Mouse (Mus musculus) G1E (cell line): ENCODE results near the gene Socs4. TPM values are rescaled to one million over a fixed set of nuclear protein-coding genes. Genes with fewer than 3 reads are reported as not detected.

Source experiments
- ATAC-seq: 2 replicates; pipeline ENCODE4 v1.8.0; 2016; ENCODE audit warnings: mild to moderate bottlenecking; ENCODE audit not compliant: insufficient number of reproducible peaks, poor library complexity, low FRiP score, severe bottlenecking; ENCODE audit errors: extremely low read depth
- DNase-seq: peaks from one replicate; pipeline ENCODE4 v3.0.0; 2012; ENCODE audit warnings: low spot score
- H3K27me3 ChIP-seq: 2 replicates; pipeline ENCODE4 v1.6.1; 2012; ENCODE audit warnings: mild to moderate bottlenecking, low read length, inconsistent platforms; ENCODE audit not compliant: insufficient read depth
- H3K36me3 ChIP-seq: replicated peaks from 2 replicates; pipeline ENCODE3; 2012; ENCODE audit warnings: mild to moderate bottlenecking, inconsistent platforms
- H3K4me1 ChIP-seq: 2 replicates; pipeline ENCODE4 v1.6.1; 2012; ENCODE audit warnings: low read depth, low read length, inconsistent platforms, mixed read lengths; ENCODE audit not compliant: insufficient read depth
- H3K4me3 ChIP-seq: 2 replicates; pipeline ENCODE4 v1.5.1; 2012; ENCODE audit warnings: low read depth, mild to moderate bottlenecking, inconsistent platforms, low read length, moderate library complexity, mixed read lengths
- H3K9me3 ChIP-seq: replicated peaks from 2 replicates; pipeline ENCODE4 v1.6.1; 2012; ENCODE audit warnings: inconsistent platforms
- CTCF ChIP-seq: IDR thresholded peaks from 2 replicates; pipeline ENCODE4 v1.5.1; 2012; ENCODE audit warnings: low read depth, low read length, inconsistent platforms, mixed read lengths
- GATA1 ChIP-seq: IDR thresholded peaks from 2 replicates; pipeline ENCODE4 v1.6.1; 2012; ENCODE audit warnings: borderline replicate concordance, low read length, inconsistent platforms, mixed read lengths
- GATA2 ChIP-seq: IDR thresholded peaks from 2 replicates; pipeline ENCODE4 v1.6.1; 2012; ENCODE audit warnings: low read depth, low read length, inconsistent platforms, borderline replicate concordance
- POLR2AphosphoS5 ChIP-seq: IDR thresholded peaks from 2 replicates; pipeline ENCODE4 v1.6.1; 2012; ENCODE audit warnings: low read depth, low read length, inconsistent platforms; ENCODE audit not compliant: insufficient replicate concordance
- TAL1 ChIP-seq: conservative IDR thresholded peaks from 2 replicates; pipeline ENCODE4 v1.6.1; 2012; ENCODE audit warnings: low read depth, low read length, inconsistent platforms, mixed read lengths
- polyA plus RNA-seq: library from polyadenylated mRNA; stranded (reverse); fragments of >175 nt; gene quantifications from 2 replicates; pipeline ENCODE4 v1.2.3, GENCODE M21; 2012
- total RNA-seq, 2 experiments: library from RNA; stranded (forward) in 1 of 2; stranded (reverse) in 1 of 2; fragments of 200-1000 nt in 1 of 2; fragments of >200 nt in 1 of 2; fragmentation: Nextera tagmentation in 1 of 2; gene quantifications; 2 replicates each; pipeline ENCODE4 v1.2.3; 2014 to 2017

The Socs4 gene
- total and polyA plus RNA-seq, 3 experiments: 3.3 to 38.9 (median 36.6) TPM

GRCm38 (mm10) chr14:47281535-47281934, 4.8 kb downstream of the Socs4 start:
- no peak for DNase-seq
- H3K4me1 ChIP-seq: peaks cover 23% of the 10 kb centered on the region; the same call in 1 of the 2 replicates
- no peak overlapping the region for H3K4me3 ChIP-seq
- ATAC-seq: no peak
- H3K36me3 ChIP-seq: peaks cover 35% of the 10 kb centered on the region
- no peaks in the 10 kb centered on the region for H3K9me3 ChIP-seq
- no peaks in the 10 kb centered on the region for H3K27me3 ChIP-seq
- TF ChIP-seq CTCF (no peak), TAL1 (no peak), POLR2AphosphoS5 (no peak), GATA1 (no peak), GATA2 (no peak)

GRCm38 (mm10) chr14:47283568-47283967, 6.8 kb downstream of the Socs4 start:
- peaks cover 20% of the 10 kb centered on the region; the same call in 1 of the 2 replicates for H3K4me1 ChIP-seq
- H3K4me3 ChIP-seq: no peak overlapping the region
- H3K27me3 ChIP-seq: no peaks in the 10 kb centered on the region
- DNase-seq (no peak), ATAC-seq (no peak)
- TF ChIP-seq GATA1: no peak
- TF ChIP-seq CTCF: no peak
- H3K36me3 ChIP-seq: peaks cover 41% of the 10 kb centered on the region
- no peaks in the 10 kb centered on the region for H3K9me3 ChIP-seq

- Histone ChIP-seq H3K27me3 (no peaks in the 10 kb centered on the region), H3K4me3 (no peak overlapping the region), H3K36me3 (peaks cover 47% of the 10 kb centered on the region), H3K9me3 (no peaks in the 10 kb centered on the region), H3K4me1 (peaks cover 20% of the 10 kb centered on the region; the same call in 1 of the 2 replicates)
- ATAC-seq (no peak), DNase-seq (no peak)
- TF ChIP-seq TAL1: no peak
- TF ChIP-seq POLR2AphosphoS5: no peak
- no peak for TF ChIP-seq GATA1
- no peak for TF ChIP-seq GATA2
- TF ChIP-seq CTCF: no peak
These were observed 8.5 kb downstream of the Socs4 start for GRCm38 (mm10) chr14:47285271-47285670.

GRCm38 (mm10) chr14:47286215-47286614, 9.5 kb downstream of the Socs4 start:
- Histone ChIP-seq H3K27me3 (no peaks in the 10 kb centered on the region), H3K4me1 (peaks cover 20% of the 10 kb centered on the region; the same call in 1 of the 2 replicates), H3K36me3 (peaks cover 45% of the 10 kb centered on the region), H3K4me3 (no peak overlapping the region), H3K9me3 (no peaks in the 10 kb centered on the region)
- no peak for ATAC-seq
- TF ChIP-seq GATA1: no peak
- no peak for DNase-seq

- TF ChIP-seq GATA1: no peak
- TF ChIP-seq TAL1: no peak
- no peak for TF ChIP-seq POLR2AphosphoS5
- no peak for TF ChIP-seq CTCF
- no peak for TF ChIP-seq GATA2
- Histone ChIP-seq H3K9me3 (no peaks in the 10 kb centered on the region), H3K4me1 (peaks cover 20% of the 10 kb centered on the region; the same call in 1 of the 2 replicates), H3K4me3 (no peak overlapping the region), H3K27me3 (no peaks in the 10 kb centered on the region), H3K36me3 (peaks cover 48% of the 10 kb centered on the region)
- DNase-seq: no peak
- no peak for ATAC-seq
These were observed 10.3 kb downstream of the Socs4 start for GRCm38 (mm10) chr14:47287021-47287420.

GRCm38 (mm10) chr14:47291772-47292171, 15.0 kb downstream of the Socs4 start:
- Histone ChIP-seq H3K36me3 (peaks cover 47% of the 10 kb centered on the region), H3K27me3 (no peaks in the 10 kb centered on the region), H3K9me3 (no peaks in the 10 kb centered on the region), H3K4me1 (peaks cover 8% of the 10 kb centered on the region), H3K4me3 (no peak overlapping the region)
- no peak for TF ChIP-seq GATA1
- TF ChIP-seq CTCF: no peak
- no peak for TF ChIP-seq POLR2AphosphoS5
- no peak for TF ChIP-seq TAL1
- no peak for TF ChIP-seq GATA2
- no peak for ATAC-seq
- DNase-seq: no peak

- H3K27me3 ChIP-seq: no peaks in the 10 kb centered on the region
These were observed 17.4 kb downstream of the Socs4 start for GRCm38 (mm10) chr14:47294136-47294535.

More at GRCm38 (mm10) chr14:47294136-47294535, 17.4 kb downstream of the Socs4 start:
- TF ChIP-seq GATA1: no peak
- TF ChIP-seq CTCF: no peak
- no peak for TF ChIP-seq POLR2AphosphoS5
- TF ChIP-seq TAL1: no peak
- no peak for TF ChIP-seq GATA2
- no peak overlapping the region for H3K4me3 ChIP-seq
- no peak for DNase-seq
- ATAC-seq: no peak
- H3K9me3 ChIP-seq: no peaks in the 10 kb centered on the region
- H3K36me3 ChIP-seq: peaks cover 38% of the 10 kb centered on the region
- H3K4me1 ChIP-seq: peaks cover 16% of the 10 kb centered on the region
